Mouse (Mus musculus): Measurements from ENCODE around the gene Snph.

- TF ChIP-seq POLR2A (IDR thresholded peaks at IDR 0.05; ENCODE audit: insufficient read depth, low read length) (no peak), CTCF (IDR thresholded peaks at IDR 0.05; ENCODE audit: low read depth, low read length) (no peak), EP300 (IDR thresholded peaks at IDR 0.05; ENCODE audit: insufficient read depth, low read depth, low read length) (no peak)
Measured at GRCm38 (mm10) chr2:151564006-151564405, 68.4 kb downstream of the Snph start.
